Mouse (Mus musculus) hindbrain, embryonic 11.5 days (tissue): Measurements from ENCODE around the gene Mettl25. TPM values are rescaled to one million over a fixed set of nuclear protein-coding genes. Genes with fewer than 3 reads are reported as not detected.

Source experiments
- ATAC-seq: fragments of 200-750 bp; cut with Nextera tagmentation; 2 replicates; pipeline ENCODE4 v1.8.0; 2017; ENCODE audit warnings: mild to moderate bottlenecking, moderate TSS enrichment, moderate library complexity; ENCODE audit not compliant: low FRiP score
- DNase-seq: peaks from one replicate; pipeline ENCODE4 v3.0.0-alpha.2; 2015; ENCODE audit warnings: low spot score
- H3K27ac ChIP-seq: fragments of 300-500 bp; sonication (generic); 2 replicates; pipeline ENCODE4 v1.5.1; 2014; ENCODE audit warnings: mild to moderate bottlenecking, low read depth, low read length
- H3K27me3 ChIP-seq: fragments of 300-500 bp; sonication (generic); 2 replicates; pipeline ENCODE4 v1.6.1; 2014; ENCODE audit warnings: mild to moderate bottlenecking, low read length, moderate library complexity, mixed read lengths; ENCODE audit not compliant: control insufficient read depth, insufficient read depth
- H3K36me3 ChIP-seq: fragments of 300-500 bp; sonication (generic); 2 replicates; pipeline ENCODE4 v1.6.1; 2014; ENCODE audit warnings: mild to moderate bottlenecking, low read length, moderate library complexity, mixed read lengths; ENCODE audit not compliant: control insufficient read depth, insufficient read depth
- H3K4me1 ChIP-seq: fragments of 300-500 bp; sonication (generic); replicated peaks from 2 replicates; pipeline ENCODE4 v1.6.1; 2014; ENCODE audit warnings: low read length, mixed read lengths; ENCODE audit not compliant: control insufficient read depth, insufficient read depth
- H3K4me2 ChIP-seq: fragments of 300-500 bp; sonication (generic); replicated peaks from 2 replicates; pipeline ENCODE4 v1.6.1; 2014; ENCODE audit warnings: mild to moderate bottlenecking, low read depth, low read length
- H3K4me3 ChIP-seq: fragments of 300-500 bp; sonication (generic); 2 replicates; pipeline ENCODE4 v1.5.1; 2014; ENCODE audit warnings: low read depth, low read length
- H3K9ac ChIP-seq: fragments of 300-500 bp; sonication (generic); 2 replicates; pipeline ENCODE4 v1.6.1; 2014; ENCODE audit warnings: low read depth, low read length
- H3K9me3 ChIP-seq: fragments of 300-500 bp; sonication (generic); 2 replicates; pipeline ENCODE4 v1.6.1; 2016; ENCODE audit warnings: low read length; ENCODE audit not compliant: control insufficient read depth
- WGBS: fragments of 180-500 bp; shearing (Covaris S2); extraction: QIAGEN DNeasy Blood & Tissue Kit; methylation state at CpG from one replicate; pipeline ENCODE4 v1.1.7; 2014; 5-methylcytosine and 5-hydroxymethylcytosine counted together
- polyA plus RNA-seq: library from polyadenylated mRNA; unstranded; fragments of >200 nt; fragmentation: Nextera tagmentation; extraction: Ambion mirVana; gene quantifications from 2 replicates; pipeline ENCODE4 v1.2.1, GENCODE M21; 2014

Mettl25 gene
- polyA plus RNA-seq, 1 experiment from 2014 or later = 19.1 TPM

- Histone ChIP-seq H3K9ac (no peak overlapping the region), H3K4me2 (no peak overlapping the region), H3K4me3 (no peak overlapping the region), H3K27me3 (no peaks in the 10 kb centered on the region), H3K9me3 (no peaks in the 10 kb centered on the region), H3K36me3 (no peaks in the 10 kb centered on the region), H3K27ac (no peak overlapping the region), H3K4me1 (no peaks in the 10 kb centered on the region)
- 10% methylated on average over 6 of the region's 6 CpGs for whole genome bisulfite sequencing
- peak; percentile 78 for DNase-seq
- ATAC-seq = no peak
Observed at GRCm38 (mm10) chr10:105714844-105715243, 126.3 kb downstream of the Mettl25 start.

- DNase-seq = no peak
- no peak overlapping the region for H3K27ac ChIP-seq
Observed at GRCm38 (mm10) chr10:105714366-105714765, 126.8 kb downstream of the Mettl25 start.

GRCm38 (mm10) chr10:105713222-105713621, 128.0 kb downstream of the Mettl25 start:
- no peaks in the 10 kb centered on the region for H3K4me1 ChIP-seq
- H3K9me3 ChIP-seq = no peaks in the 10 kb centered on the region
- H3K36me3 ChIP-seq = no peaks in the 10 kb centered on the region
- DNase-seq (peak; percentile 15), ATAC-seq (peak; percentile 71)
- no peak overlapping the region for H3K4me3 ChIP-seq
- H3K27ac ChIP-seq = no peak overlapping the region
- H3K9ac ChIP-seq = no peak overlapping the region
- no peak overlapping the region for H3K4me2 ChIP-seq
- H3K27me3 ChIP-seq = no peaks in the 10 kb centered on the region
- 48% methylated on average over 5 of the region's 5 CpGs for WGBS

More at GRCm38 (mm10) chr10:105714366-105714765, 126.8 kb downstream of the Mettl25 start:
- Histone ChIP-seq H3K27me3 (no peaks in the 10 kb centered on the region), H3K4me3 (no peak overlapping the region), H3K4me1 (no peaks in the 10 kb centered on the region), H3K9ac (no peak overlapping the region), H3K4me2 (no peak overlapping the region), H3K9me3 (no peaks in the 10 kb centered on the region), H3K36me3 (no peaks in the 10 kb centered on the region)
- ATAC-seq = no peak
- 66% methylated on average over 4 of the region's 4 CpGs for WGBS

Other genes starting within 250 kb of the Mettl25 start
- gene Ccdc59, start 313 bp downstream of the Mettl25 start, polyA plus RNA-seq = 54.4 and 55.7 TPM in 2 replicates